ENCODE assay signal across 29 mouse cellular contexts in genomic region chr16:34649621-34650020, GRCm38 (mm10). TPM values are rescaled to one million over a fixed set of nuclear protein-coding genes. Genes with fewer than 3 reads are reported as not detected.
"Had no signal": no experiment of that assay in that cellular context is flagged by ENCODE, and none has a peak within 500 bp of the region (broad histone marks: within the 10 kb centered on the region; RNA-seq: fewer than 3 reads in every experiment).

TSS of gene Ropn1 (plus strand) at chr16:34649921.

- H3K36me3 ChIP-seq: heart, embryonic 13.5 days; heart, embryonic 15.5 days; hindbrain, embryonic 13.5 days; hindbrain, embryonic 15.5 days; kidney, embryonic 15.5 days; limb, embryonic 13.5 days; limb, embryonic 15.5 days had no signal

- H3K9me3 ChIP-seq: heart, embryonic 13.5 days; heart, embryonic 15.5 days; hindbrain, embryonic 13.5 days; hindbrain, embryonic 15.5 days; kidney, embryonic 15.5 days; limb, embryonic 13.5 days; limb, embryonic 15.5 days had no signal

- H3K27me3 ChIP-seq: heart, embryonic 15.5 days; hindbrain, embryonic 13.5 days; hindbrain, embryonic 15.5 days; kidney, embryonic 15.5 days had no signal

- ATAC-seq: hindbrain, postnatal 0 days; intestine, embryonic 16.5 days had no signal

- DNase-seq: gastrocnemius, postnatal 14 days; gastrocnemius, postnatal 36 days; heart, adult 11 months; heart, adult 2 months; heart, postnatal 14 days; heart, postnatal 36 days; kidney, adult 11 months; kidney, adult 2 months; kidney, adult 9 months; kidney, postnatal 14 days; kidney, postnatal 36 days; layer of hippocampus, adult 9-11 months; layer of hippocampus, postnatal 36 days; left cerebral cortex, postnatal 4 days had no signal

- H3K4me3 ChIP-seq: heart, adult 2 months; heart, embryonic 13.5 days; heart, embryonic 15.5 days; hindbrain, embryonic 13.5 days; hindbrain, embryonic 15.5 days; kidney, embryonic 15.5 days; limb, embryonic 13.5 days; limb, embryonic 15.5 days had no signal

- H3K4me2 ChIP-seq: heart, embryonic 11.5 days; heart, embryonic 13.5 days; heart, embryonic 15.5 days; hindbrain, embryonic 13.5 days; hindbrain, embryonic 15.5 days; kidney, embryonic 15.5 days; limb, embryonic 13.5 days; limb, embryonic 15.5 days had no signal

- H3K27ac ChIP-seq: heart, adult 2 months; heart, embryonic 13.5 days; heart, embryonic 15.5 days; hindbrain, embryonic 13.5 days; hindbrain, embryonic 15.5 days; hindbrain, postnatal 0 days; kidney, embryonic 15.5 days; kidney, postnatal 0 days; limb, embryonic 13.5 days; limb, embryonic 15.5 days had no signal

- H3K4me1 ChIP-seq: heart, embryonic 13.5 days; heart, embryonic 15.5 days; hindbrain, embryonic 13.5 days; hindbrain, embryonic 15.5 days; limb, embryonic 13.5 days; limb, embryonic 15.5 days had no signal

- H3K9ac ChIP-seq: heart, embryonic 13.5 days; heart, embryonic 15.5 days; hindbrain, embryonic 13.5 days; hindbrain, embryonic 15.5 days; kidney, embryonic 15.5 days; limb, embryonic 13.5 days; limb, embryonic 15.5 days had no signal

RNA-seq across cellular contexts. Expression of gene Ropn1, which starts in this region (rescaled TPM):
- polyA plus RNA-seq: hindbrain, embryonic 13.5 days; hindbrain, embryonic 15.5 days; intestine, embryonic 14.5 days; intestine, embryonic 16.5 days; kidney, embryonic 15.5 days; kidney, postnatal 0 days; large intestine, adult 2 months; limb, embryonic 11.5 days; limb, embryonic 13.5 days; limb, embryonic 15.5 days; liver, adult 2 months had no signal
